Mouse (Mus musculus): ENCODE measurements around the gene Smpdl3a.
A peak's percentile ranks its signal among the peaks of the same experiment; 100 is the strongest.

Gene Smpdl3a

GRCm38 (mm10) chr10:57794018-57794417 is at the start of gene Smpdl3a:
Smpdl3a (plus strand) TSS chr10:57794335.
- no peak for DNase-seq (ENCODE audit: low spot score)

- no peak for DNase-seq (ENCODE audit: low spot score)
These were observed 48.7 kb upstream of the Smpdl3a start for GRCm38 (mm10) chr10:57745452-57745851.

- DNase-seq (ENCODE audit: low spot score): no peak
These were observed 47.0 kb upstream of the Smpdl3a start for GRCm38 (mm10) chr10:57747127-57747526.

- no peak for DNase-seq (ENCODE audit: low spot score)
These were observed 40.8 kb upstream of the Smpdl3a start for GRCm38 (mm10) chr10:57753343-57753742.

- no peak for DNase-seq (ENCODE audit: low spot score)
These were observed 38.9 kb upstream of the Smpdl3a start for GRCm38 (mm10) chr10:57755201-57755736.

- DNase-seq (ENCODE audit: low spot score): no peak
These were observed 35.1 kb upstream of the Smpdl3a start for GRCm38 (mm10) chr10:57758999-57759398.

- no peak for DNase-seq (ENCODE audit: low spot score)
These were observed 33.4 kb upstream of the Smpdl3a start for GRCm38 (mm10) chr10:57760694-57761093.

- no peak for DNase-seq (ENCODE audit: low spot score)
These were observed 31.1 kb upstream of the Smpdl3a start for GRCm38 (mm10) chr10:57763044-57763443.

- no peak for DNase-seq (ENCODE audit: low spot score)
These were observed 10.6 kb upstream of the Smpdl3a start for GRCm38 (mm10) chr10:57783289-57784130.

- DNase-seq (ENCODE audit: low spot score): peak; percentile 74
These were observed 9.8 kb upstream of the Smpdl3a start for GRCm38 (mm10) chr10:57784131-57784875.

GRCm38 (mm10) chr10:57784876-57785150 is 9.3 kb upstream of the Smpdl3a start, which contains the start of gene Fabp7:
Fabp7 (plus strand) TSS chr10:57784881.
- DNase-seq (ENCODE audit: low spot score): no peak

GRCm38 (mm10) chr10:57785552-57785951 is 8.6 kb upstream of the Smpdl3a start:
- no peak for DNase-seq (ENCODE audit: low spot score)

- no peak for DNase-seq (ENCODE audit: low spot score)
These were observed 1.2 kb upstream of the Smpdl3a start for GRCm38 (mm10) chr10:57792957-57793356.

GRCm38 (mm10) chr10:57794491-57795461 is 641 bp downstream of the Smpdl3a start:
- peak; percentile 55 for DNase-seq (ENCODE audit: low spot score)

- DNase-seq (ENCODE audit: low spot score): no peak
These were observed 1.4 kb downstream of the Smpdl3a start for GRCm38 (mm10) chr10:57795542-57795941.

GRCm38 (mm10) chr10:57796057-57796456 is 1.9 kb downstream of the Smpdl3a start:
- no peak for DNase-seq (ENCODE audit: low spot score)

GRCm38 (mm10) chr10:57799486-57799885 is 5.4 kb downstream of the Smpdl3a start:
- DNase-seq (ENCODE audit: low spot score): no peak

GRCm38 (mm10) chr10:57807754-57808153 is 13.6 kb downstream of the Smpdl3a start:
- no peak for DNase-seq (ENCODE audit: low spot score)

- DNase-seq (ENCODE audit: low spot score): no peak
These were observed 18.2 kb downstream of the Smpdl3a start for GRCm38 (mm10) chr10:57812161-57812856.

- DNase-seq (ENCODE audit: low spot score): no peak
These were observed 20.2 kb downstream of the Smpdl3a start for GRCm38 (mm10) chr10:57814295-57814694.

- DNase-seq (ENCODE audit: low spot score): no peak
These were observed 21.7 kb downstream of the Smpdl3a start for GRCm38 (mm10) chr10:57815869-57816268.

All from testis, postnatal 10 days (tissue).